Mouse (Mus musculus): Measurements from ENCODE around the gene Smok3a.
"Not testable (repeated sequence)": the region's sequence is repeated elsewhere in the genome, so short reads cannot be mapped to it uniquely, and the experiment has no call there.

Smok3a gene

GRCm38 (mm10) chr5:138020961-138021479, at the start of gene Smok3a, which contains the start of gene Smok3b:
Gene Smok3a, plus strand, starts transcription at chr5:138021261.
Gene Smok3b, plus strand, starts transcription at chr5:138021429.
- not testable (repeated sequence) for DNase-seq

GRCm38 (mm10) chr5:137973161-137973560, 47.9 kb upstream of the Smok3a start:
- no peak for DNase-seq

GRCm38 (mm10) chr5:137973738-137974137, 47.3 kb upstream of the Smok3a start:
- DNase-seq, result no peak

- no peak for DNase-seq
These were observed 46.3 kb upstream of the Smok3a start for GRCm38 (mm10) chr5:137974724-137975123.

- no peak for DNase-seq
These were observed 45.6 kb upstream of the Smok3a start for GRCm38 (mm10) chr5:137975434-137975833.

- DNase-seq, result no peak
These were observed 43.8 kb upstream of the Smok3a start for GRCm38 (mm10) chr5:137977291-137977690.

GRCm38 (mm10) chr5:137979081-137979480, 42.0 kb upstream of the Smok3a start:
- DNase-seq, result no peak

GRCm38 (mm10) chr5:137981300-137981699, 39.8 kb upstream of the Smok3a start, which contains the start of gene Azgp1:
Gene Azgp1, plus strand, starts transcription at chr5:137981520.
- no peak for DNase-seq

- no peak for DNase-seq
These were observed 34.7 kb upstream of the Smok3a start for GRCm38 (mm10) chr5:137986351-137986750.

GRCm38 (mm10) chr5:138009437-138009836, 11.6 kb upstream of the Smok3a start:
- DNase-seq, result no peak

GRCm38 (mm10) chr5:138012382-138012781, 8.7 kb upstream of the Smok3a start:
- no peak for DNase-seq

GRCm38 (mm10) chr5:138016530-138016929, 4.5 kb upstream of the Smok3a start:
- DNase-seq, result no peak

- DNase-seq, result no peak
These were observed 4.1 kb upstream of the Smok3a start for GRCm38 (mm10) chr5:138016997-138017396.

GRCm38 (mm10) chr5:138019577-138019976, 1.5 kb upstream of the Smok3a start:
- DNase-seq, result not testable (repeated sequence)

- DNase-seq, result not testable (repeated sequence)
These were observed 31.8 kb downstream of the Smok3a start, which contains the start of gene Smok3c for GRCm38 (mm10) chr5:138052894-138053293. Gene Smok3c, plus strand, starts transcription at chr5:138053194.

GRCm38 (mm10) chr5:138073803-138074202, 52.7 kb downstream of the Smok3a start:
- no peak for DNase-seq

- DNase-seq, result no peak
These were observed 54.6 kb downstream of the Smok3a start for GRCm38 (mm10) chr5:138075684-138076083.

- no peak for DNase-seq
These were observed 55.1 kb downstream of the Smok3a start for GRCm38 (mm10) chr5:138076148-138076547.

GRCm38 (mm10) chr5:138080456-138080855, 59.4 kb downstream of the Smok3a start:
- DNase-seq, result no peak

GRCm38 (mm10) chr5:138081446-138081845, 60.4 kb downstream of the Smok3a start:
- DNase-seq, result no peak

- no peak for DNase-seq
These were observed 62.3 kb downstream of the Smok3a start for GRCm38 (mm10) chr5:138083318-138083900.

GRCm38 (mm10) chr5:138083936-138084335, 62.9 kb downstream of the Smok3a start:
- no peak for DNase-seq
